Mouse (Mus musculus) heart, embryonic 14.5 days (tissue): ENCODE results near the gene Dusp23. TPM values are rescaled to one million over a fixed set of nuclear protein-coding genes. Genes with fewer than 3 reads are reported as not detected.

Experiments used
- ATAC-seq: fragments of 200-750 bp; cut with Nextera tagmentation; 2 replicates; pipeline ENCODE4 v1.8.0; 2017; ENCODE audit warnings: low read depth, moderate TSS enrichment; ENCODE audit not compliant: insufficient number of reproducible peaks, insufficient read depth, low FRiP score
- H3K27ac ChIP-seq, 2 experiments: fragments of 200-500 bp in 1 of 2; fragments of 300-500 bp in 1 of 2; sonication (generic) in 1 of 2; replicated peaks in 1 of 2; 2 replicates each; pipeline ENCODE4 v1.5.1; 2012 to 2014; ENCODE audit warnings: low read depth in 2 of 2, low read length in 2 of 2, control low read depth in 1 of 2, mild to moderate bottlenecking in 1 of 2, mixed read lengths in 1 of 2; ENCODE audit not compliant: control insufficient read depth in 1 of 2, insufficient read depth in 1 of 2
- H3K27me3 ChIP-seq: fragments of 300-500 bp; sonication (generic); 2 replicates; pipeline ENCODE4 v1.6.1; 2014; ENCODE audit warnings: mild to moderate bottlenecking, low read length, control low read depth; ENCODE audit not compliant: control insufficient read depth, insufficient read depth
- H3K36me3 ChIP-seq: fragments of 300-500 bp; sonication (generic); 2 replicates; pipeline ENCODE4 v1.6.1; 2014; ENCODE audit warnings: mild to moderate bottlenecking, control low read depth, low read length, mixed read lengths; ENCODE audit not compliant: control insufficient read depth, insufficient read depth
- H3K4me1 ChIP-seq, 2 experiments: fragments of 200-500 bp in 1 of 2; fragments of 300-500 bp in 1 of 2; sonication (generic) in 1 of 2; 2 replicates each; pipeline ENCODE4 v1.6.1; 2012 to 2014; ENCODE audit warnings: low read length in 2 of 2, control low read depth in 1 of 2, mixed read lengths in 1 of 2; ENCODE audit not compliant: control insufficient read depth in 2 of 2, insufficient read depth in 2 of 2
- H3K4me2 ChIP-seq: fragments of 300-500 bp; sonication (generic); 2 replicates; pipeline ENCODE4 v1.6.1; 2014; ENCODE audit warnings: mild to moderate bottlenecking, low read length
- H3K4me3 ChIP-seq, 2 experiments: fragments of 200-500 bp in 1 of 2; fragments of 300-500 bp in 1 of 2; sonication (generic) in 1 of 2; 2 replicates each; pipeline ENCODE4 v1.5.1; 2012 to 2014; ENCODE audit warnings: low read length in 2 of 2, mild to moderate bottlenecking in 2 of 2, control low read depth in 1 of 2, low read depth in 1 of 2, moderate library complexity in 1 of 2; ENCODE audit not compliant: control insufficient read depth in 1 of 2, insufficient read depth in 1 of 2
- H3K9ac ChIP-seq: fragments of 300-500 bp; sonication (generic); 2 replicates; pipeline ENCODE4 v1.6.1; 2014; ENCODE audit warnings: mild to moderate bottlenecking, low read length
- H3K9me3 ChIP-seq: fragments of 300-500 bp; sonication (generic); 2 replicates; pipeline ENCODE4 v1.6.1; 2016; ENCODE audit warnings: low read length, control low read depth; ENCODE audit not compliant: control insufficient read depth
- WGBS: fragments of 180-500 bp; shearing (Covaris S2); extraction: QIAGEN DNeasy Blood & Tissue Kit; methylation state at CpG from one replicate; pipeline ENCODE4 v1.1.7; 2014; 5-methylcytosine and 5-hydroxymethylcytosine counted together
- polyA plus RNA-seq: library from polyadenylated mRNA; unstranded; fragments of >200 nt; fragmentation: Nextera tagmentation; extraction: Ambion mirVana; gene quantifications from 2 replicates; pipeline ENCODE4 v1.2.1, GENCODE M21; 2014

The Dusp23 gene
- polyA plus RNA-seq, 1 experiment from 2014 or later: 13.6 TPM

DNA sequence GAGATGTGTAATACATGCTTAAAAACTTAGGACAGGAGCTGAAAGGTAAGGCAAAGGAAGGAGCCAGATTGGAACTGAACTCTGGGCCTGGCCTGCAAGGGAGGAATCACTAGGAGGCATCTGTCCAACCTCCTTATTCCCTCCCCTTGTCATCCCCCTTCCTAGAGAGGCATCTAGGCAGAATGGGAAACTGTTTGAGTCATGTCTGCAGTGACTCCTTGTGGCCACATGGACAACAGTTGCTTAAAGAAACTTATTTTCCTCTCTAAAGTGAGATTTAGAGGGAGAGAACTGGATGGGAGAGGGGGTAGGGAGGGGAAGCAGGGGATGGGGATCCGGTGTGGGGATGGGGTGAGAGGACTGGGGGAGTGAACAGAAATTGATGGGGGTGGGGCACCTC is 20.0 kb downstream of the Dusp23 start:
- no peak overlapping the region for H3K4me3 ChIP-seq
- H3K36me3 ChIP-seq: no peaks in the 10 kb centered on the region
- ATAC-seq: no peak
- H3K27ac ChIP-seq: no peak overlapping the region
- peaks cover 0 to 2% of the 10 kb centered on the region in 2 experiments; a peak in 1 of 4 replicates for H3K4me1 ChIP-seq
- WGBS: 31% methylated on average over 1 of the region's 1 CpGs
- H3K9me3 ChIP-seq: no peaks in the 10 kb centered on the region
- H3K27me3 ChIP-seq: no peaks in the 10 kb centered on the region
- H3K9ac ChIP-seq: no peak overlapping the region
- H3K4me2 ChIP-seq: no peak overlapping the region

DNA sequence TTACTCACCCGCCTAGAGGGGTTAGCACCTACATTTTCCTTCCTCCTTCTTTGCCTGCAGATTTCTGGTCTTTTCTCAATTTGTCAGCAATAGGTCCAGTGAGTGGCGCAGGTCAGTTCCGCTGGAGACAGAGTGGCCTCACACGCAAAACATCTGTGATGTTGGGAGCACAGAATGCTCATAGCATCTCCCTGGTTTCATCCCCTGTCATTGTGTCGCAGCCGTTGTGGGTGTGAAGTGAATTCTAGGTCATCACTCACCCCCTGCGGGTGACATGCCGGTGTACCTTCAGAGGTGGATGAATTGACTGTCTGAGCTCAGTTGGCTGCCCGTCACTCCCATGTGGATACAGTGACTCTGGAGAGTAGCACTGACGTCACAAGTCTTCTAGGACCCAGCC is 21.5 kb downstream of the Dusp23 start:
- no peak for ATAC-seq
- H3K9me3 ChIP-seq: no peaks in the 10 kb centered on the region
- H3K27me3 ChIP-seq: no peaks in the 10 kb centered on the region
- H3K4me2 ChIP-seq: no peak overlapping the region
- H3K4me1 ChIP-seq: no peaks in the 10 kb centered on the region
- no peak overlapping the region for H3K27ac ChIP-seq
- WGBS: 61% methylated on average over 10 of the region's 10 CpGs
- H3K36me3 ChIP-seq: no peaks in the 10 kb centered on the region
- H3K4me3 ChIP-seq: no peak overlapping the region
- H3K9ac ChIP-seq: no peak overlapping the region

DNA sequence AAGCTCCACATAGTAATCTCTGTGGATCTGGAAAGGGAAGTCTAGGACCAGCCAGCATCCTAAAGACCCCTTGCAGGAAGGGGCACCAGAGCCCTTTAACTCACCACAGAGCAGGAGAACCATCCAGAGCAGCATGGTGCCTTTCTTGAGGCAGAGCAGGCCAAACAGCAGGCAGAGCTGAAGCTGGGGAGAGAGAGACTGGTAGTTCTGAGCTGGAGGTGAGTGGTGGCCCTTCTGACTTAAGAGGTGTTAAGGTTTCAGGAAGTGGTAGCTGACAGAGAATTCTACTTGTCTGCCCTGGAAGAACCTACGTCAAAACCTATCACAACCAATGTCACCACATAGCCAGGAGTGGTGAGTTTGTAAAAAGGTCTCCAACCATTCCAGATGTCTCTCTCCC is 30.4 kb downstream of the Dusp23 start, which contains the start of gene Fcrl6:
Gene Fcrl6, minus strand, starts transcription at position 226 of the 400 bp plus-strand sequence.
- Histone ChIP-seq H3K9me3 (no peaks in the 10 kb centered on the region), H3K4me2 (no peak within 1 kb of the TSS), H3K36me3 (no peaks in the 10 kb centered on the region), H3K9ac (no peak within 1 kb of the TSS), H3K4me1 (no peaks in the 10 kb centered on the region), H3K4me3 (no peak within 1 kb of the TSS), H3K27me3 (no peaks in the 10 kb centered on the region), H3K27ac (no peak within 1 kb of the TSS)
- ATAC-seq: no peak
- 39% methylated on average over 1 of the region's 1 CpGs for WGBS

DNA sequence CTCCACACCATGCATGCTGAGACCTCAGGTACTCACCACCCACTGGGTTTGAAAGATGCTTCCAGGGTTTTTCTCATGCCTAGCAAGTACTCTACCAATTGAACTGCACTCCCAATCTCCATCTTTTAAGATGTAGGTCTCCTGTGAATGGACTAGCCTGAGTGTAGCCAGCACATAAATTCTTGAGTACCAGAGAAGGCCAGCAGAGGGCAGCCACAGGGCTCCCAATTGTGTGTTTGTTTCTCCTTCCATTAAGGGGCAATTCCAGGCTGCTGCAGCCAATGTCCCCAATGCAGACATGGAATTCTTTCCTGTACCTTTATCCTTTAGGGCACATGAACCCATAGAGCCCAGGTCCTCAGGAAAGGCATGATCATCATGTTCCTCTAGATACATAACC is 38.3 kb downstream of the Dusp23 start:
- ATAC-seq: no peak
- no peaks in the 10 kb centered on the region for H3K4me1 ChIP-seq
- no peaks in the 10 kb centered on the region for H3K9me3 ChIP-seq
- no peak overlapping the region for H3K4me3 ChIP-seq
- no peaks in the 10 kb centered on the region for H3K36me3 ChIP-seq
- H3K9ac ChIP-seq: no peak overlapping the region
- H3K4me2 ChIP-seq: no peak overlapping the region
- H3K27me3 ChIP-seq: no peaks in the 10 kb centered on the region
- no peak overlapping the region for H3K27ac ChIP-seq

DNA sequence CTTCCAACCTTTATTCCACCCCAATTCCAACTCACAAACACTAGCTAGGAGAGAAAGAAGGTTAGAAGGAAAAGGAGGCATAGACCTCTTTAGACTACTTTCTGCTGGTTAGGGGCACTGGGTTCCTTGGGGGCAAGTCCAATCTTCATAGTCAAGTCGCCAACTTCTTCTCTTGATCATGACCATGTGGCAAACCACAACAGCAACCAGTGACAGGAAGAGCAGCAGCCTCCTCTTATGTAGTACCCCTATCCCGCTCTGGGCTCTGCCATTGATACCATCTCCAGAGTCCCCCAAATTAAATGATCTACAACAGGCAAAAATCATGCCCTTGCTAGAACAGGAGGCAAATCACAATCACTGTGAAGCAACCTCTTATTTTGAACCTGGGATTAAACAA is 38.8 kb downstream of the Dusp23 start:
- Histone ChIP-seq H3K27ac (no peak overlapping the region), H3K4me2 (no peak overlapping the region), H3K4me1 (no peaks in the 10 kb centered on the region), H3K9ac (no peak overlapping the region), H3K27me3 (no peaks in the 10 kb centered on the region), H3K36me3 (no peaks in the 10 kb centered on the region), H3K4me3 (no peak overlapping the region), H3K9me3 (no peaks in the 10 kb centered on the region)
- WGBS: 72% methylated on average over 2 of the region's 2 CpGs
- no peak for ATAC-seq

DNA sequence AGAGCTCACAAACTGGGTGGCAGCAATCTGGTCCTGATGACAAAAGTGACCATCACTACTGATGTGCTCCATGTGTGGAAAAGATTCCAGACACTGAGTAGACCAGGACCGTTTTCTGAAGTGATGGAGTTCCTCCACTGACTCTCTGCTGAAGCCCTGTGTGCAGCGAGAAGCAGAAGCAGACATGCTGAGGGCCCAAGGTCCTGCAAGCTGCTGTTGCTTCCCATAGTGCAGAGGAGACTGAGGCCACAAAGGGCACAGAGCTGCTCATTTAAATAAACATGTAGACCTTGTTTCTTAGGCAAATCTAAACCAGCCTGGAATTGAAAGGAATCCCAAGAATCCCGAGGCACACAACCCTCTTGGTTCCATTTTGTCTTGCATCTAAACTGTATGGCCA is 39.4 kb downstream of the Dusp23 start:
- ATAC-seq: no peak
- Histone ChIP-seq H3K9ac (no peak overlapping the region), H3K4me1 (no peaks in the 10 kb centered on the region), H3K4me2 (no peak overlapping the region), H3K36me3 (no peaks in the 10 kb centered on the region), H3K9me3 (no peaks in the 10 kb centered on the region), H3K4me3 (no peak overlapping the region), H3K27ac (no peak overlapping the region), H3K27me3 (no peaks in the 10 kb centered on the region)
- 62% methylated on average over 3 of the region's 3 CpGs for WGBS

DNA sequence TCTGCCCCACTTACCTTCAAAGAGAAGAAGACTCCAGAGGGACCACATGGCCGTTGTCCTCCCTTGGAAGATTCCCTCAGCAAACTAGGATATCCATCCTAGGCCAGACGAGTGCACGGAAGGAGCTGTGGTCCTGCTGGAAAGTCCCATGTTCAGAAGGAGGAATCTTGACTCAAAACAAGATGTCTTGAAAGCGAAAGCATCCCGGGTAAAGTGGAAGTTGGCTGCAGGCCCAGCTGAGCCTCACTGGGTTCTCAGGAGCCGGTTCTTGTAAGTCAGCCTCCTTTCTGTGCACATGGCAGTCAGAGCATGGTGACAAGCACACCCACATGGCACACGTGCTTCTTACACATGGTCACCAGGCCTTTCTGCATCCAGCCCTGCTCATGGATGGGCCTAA is 42.4 kb downstream of the Dusp23 start, which contains the start of gene Slamf8:
Gene Slamf8, minus strand, starts transcription at position 184 of the 400 bp plus-strand sequence.
- Histone ChIP-seq H3K4me1 (peaks cover 3 to 5% of the 10 kb centered on the region in 2 experiments; a peak in 2 of 4 replicates), H3K9me3 (no peaks in the 10 kb centered on the region), H3K9ac (no peak within 1 kb of the TSS), H3K27me3 (0 out of 2 replicates have a peak, but pooled peaks cover 8% of the 10 kb centered on the region), H3K27ac (no peak within 1 kb of the TSS), H3K36me3 (no peaks in the 10 kb centered on the region), H3K4me3 (no peak within 1 kb of the TSS), H3K4me2 (no peak within 1 kb of the TSS)
- 71% methylated on average over 7 of the region's 7 CpGs for WGBS
- ATAC-seq: no peak
